Mouse (Mus musculus): ENCODE results near the gene Prune2. TPM values are rescaled to one million over a fixed set of nuclear protein-coding genes. Genes with fewer than 3 reads are reported as not detected.

The Prune2 gene
- polyA plus RNA-seq (2012; rRNA removed): 0.59 and 1.5 TPM in 2 replicates

GRCm38 (mm10) chr19:16955613-16956271, at the start of gene Prune2:
TSS of gene Prune2 (plus strand) at chr19:16956118.
- DNase-seq: peak; percentile 18
- Histone ChIP-seq H3K4me3 (replicated peaks; ENCODE audit: extremely low read depth, low read depth, low read length) (no peak within 1 kb of the TSS), H3K4me1 (ENCODE audit: control insufficient read depth, insufficient read depth, low read length) (no peaks in the 10 kb centered on the region)
- TF ChIP-seq POLR2A (IDR thresholded peaks at IDR 0.05; ENCODE audit: borderline replicate concordance, extremely low read depth, low read depth, low read length): no peak
- no peak for TF ChIP-seq CTCF (IDR thresholded peaks at IDR 0.05; ENCODE audit: insufficient read depth, low read length)
- 2% methylated on average over 36 of the region's 36 CpGs for WGBS

- Histone ChIP-seq H3K4me1 (ENCODE audit: control insufficient read depth, insufficient read depth, low read length) (no peaks in the 10 kb centered on the region), H3K4me3 (replicated peaks; ENCODE audit: extremely low read depth, low read depth, low read length) (no peak overlapping the region)
- 77% methylated on average over 5 of the region's 5 CpGs for WGBS
- TF ChIP-seq POLR2A (IDR thresholded peaks at IDR 0.05; ENCODE audit: borderline replicate concordance, extremely low read depth, low read depth, low read length) (no peak), CTCF (IDR thresholded peaks at IDR 0.05; ENCODE audit: insufficient read depth, low read length) (no peak)
- DNase-seq: no peak
Measured at GRCm38 (mm10) chr19:16911507-16911906, 44.4 kb upstream of the Prune2 start.

- H3K4me1 ChIP-seq (ENCODE audit: control insufficient read depth, insufficient read depth, low read length): no peaks in the 10 kb centered on the region
- 60% methylated on average over 4 of the region's 4 CpGs for WGBS
Measured at GRCm38 (mm10) chr19:16924516-16924915, 31.4 kb upstream of the Prune2 start.

GRCm38 (mm10) chr19:16934664-16935063, 21.3 kb upstream of the Prune2 start:
- WGBS: 75% methylated on average over 8 of the region's 8 CpGs
- H3K4me3 ChIP-seq (replicated peaks; ENCODE audit: extremely low read depth, low read depth, low read length): no peak overlapping the region
- H3K4me1 ChIP-seq (ENCODE audit: control insufficient read depth, insufficient read depth, low read length): no peaks in the 10 kb centered on the region
- TF ChIP-seq CTCF (IDR thresholded peaks at IDR 0.05; ENCODE audit: insufficient read depth, low read length): no peak
- no peak for TF ChIP-seq POLR2A (IDR thresholded peaks at IDR 0.05; ENCODE audit: borderline replicate concordance, extremely low read depth, low read depth, low read length)
- no peak for DNase-seq

More at GRCm38 (mm10) chr19:16924516-16924915, 31.4 kb upstream of the Prune2 start:
- no peak overlapping the region for H3K4me3 ChIP-seq (replicated peaks; ENCODE audit: extremely low read depth, low read depth, low read length)
- no peak for DNase-seq
- TF ChIP-seq CTCF (IDR thresholded peaks at IDR 0.05; ENCODE audit: insufficient read depth, low read length) (no peak), POLR2A (IDR thresholded peaks at IDR 0.05; ENCODE audit: borderline replicate concordance, extremely low read depth, low read depth, low read length) (no peak)

- no peak overlapping the region for H3K4me3 ChIP-seq (replicated peaks; ENCODE audit: extremely low read depth, low read depth, low read length)
- DNase-seq: no peak
- no peaks in the 10 kb centered on the region for H3K4me1 ChIP-seq (ENCODE audit: control insufficient read depth, insufficient read depth, low read length)
- 71% methylated on average over 2 of the region's 2 CpGs for WGBS
- TF ChIP-seq CTCF (IDR thresholded peaks at IDR 0.05; ENCODE audit: insufficient read depth, low read length) (no peak), POLR2A (IDR thresholded peaks at IDR 0.05; ENCODE audit: borderline replicate concordance, extremely low read depth, low read depth, low read length) (no peak)
Measured at GRCm38 (mm10) chr19:16948794-16949313, 7.1 kb upstream of the Prune2 start.

GRCm38 (mm10) chr19:16949341-16949740, 6.6 kb upstream of the Prune2 start:
- no peak for TF ChIP-seq CTCF (IDR thresholded peaks at IDR 0.05; ENCODE audit: insufficient read depth, low read length)
- no peak for TF ChIP-seq POLR2A (IDR thresholded peaks at IDR 0.05; ENCODE audit: borderline replicate concordance, extremely low read depth, low read depth, low read length)
- 81% methylated on average over 2 of the region's 2 CpGs for WGBS
- Histone ChIP-seq H3K4me1 (ENCODE audit: control insufficient read depth, insufficient read depth, low read length) (no peaks in the 10 kb centered on the region), H3K4me3 (replicated peaks; ENCODE audit: extremely low read depth, low read depth, low read length) (no peak overlapping the region)
- DNase-seq: no peak

GRCm38 (mm10) chr19:16950051-16950450, 5.9 kb upstream of the Prune2 start:
- TF ChIP-seq CTCF (IDR thresholded peaks at IDR 0.05; ENCODE audit: insufficient read depth, low read length) (no peak), POLR2A (IDR thresholded peaks at IDR 0.05; ENCODE audit: borderline replicate concordance, extremely low read depth, low read depth, low read length) (no peak)
- H3K4me3 ChIP-seq (replicated peaks; ENCODE audit: extremely low read depth, low read depth, low read length): no peak overlapping the region
- no peak for DNase-seq
- 68% methylated on average over 9 of the region's 9 CpGs for WGBS
- no peaks in the 10 kb centered on the region for H3K4me1 ChIP-seq (ENCODE audit: control insufficient read depth, insufficient read depth, low read length)

GRCm38 (mm10) chr19:16950664-16951363, 5.1 kb upstream of the Prune2 start:
- no peak for TF ChIP-seq POLR2A (IDR thresholded peaks at IDR 0.05; ENCODE audit: borderline replicate concordance, extremely low read depth, low read depth, low read length)
- TF ChIP-seq CTCF (IDR thresholded peaks at IDR 0.05; ENCODE audit: insufficient read depth, low read length): no peak
- H3K4me1 ChIP-seq (ENCODE audit: control insufficient read depth, insufficient read depth, low read length): no peaks in the 10 kb centered on the region
- H3K4me3 ChIP-seq (replicated peaks; ENCODE audit: extremely low read depth, low read depth, low read length): no peak overlapping the region
- WGBS: 68% methylated on average over 8 of the region's 8 CpGs
- DNase-seq: no peak

GRCm38 (mm10) chr19:16954736-16955135, 1.2 kb upstream of the Prune2 start:
- TF ChIP-seq CTCF (IDR thresholded peaks at IDR 0.05; ENCODE audit: insufficient read depth, low read length) (no peak), POLR2A (IDR thresholded peaks at IDR 0.05; ENCODE audit: borderline replicate concordance, extremely low read depth, low read depth, low read length) (no peak)
- H3K4me1 ChIP-seq (ENCODE audit: control insufficient read depth, insufficient read depth, low read length): no peaks in the 10 kb centered on the region
- WGBS: 72% methylated on average over 6 of the region's 6 CpGs
- no peak for DNase-seq
- no peak overlapping the region for H3K4me3 ChIP-seq (replicated peaks; ENCODE audit: extremely low read depth, low read depth, low read length)
